Mouse (Mus musculus) right cerebral cortex, postnatal 36 days (tissue): ENCODE results near the gene Rgs9bp.

Source experiments
- DNase-seq, 2 experiments: peaks; one replicate each; pipeline ENCODE4 v3.0.0; 2022; ENCODE audit warnings: low spot score in 2 of 2, mixed read lengths in 1 of 2

Gene Rgs9bp

DNA sequence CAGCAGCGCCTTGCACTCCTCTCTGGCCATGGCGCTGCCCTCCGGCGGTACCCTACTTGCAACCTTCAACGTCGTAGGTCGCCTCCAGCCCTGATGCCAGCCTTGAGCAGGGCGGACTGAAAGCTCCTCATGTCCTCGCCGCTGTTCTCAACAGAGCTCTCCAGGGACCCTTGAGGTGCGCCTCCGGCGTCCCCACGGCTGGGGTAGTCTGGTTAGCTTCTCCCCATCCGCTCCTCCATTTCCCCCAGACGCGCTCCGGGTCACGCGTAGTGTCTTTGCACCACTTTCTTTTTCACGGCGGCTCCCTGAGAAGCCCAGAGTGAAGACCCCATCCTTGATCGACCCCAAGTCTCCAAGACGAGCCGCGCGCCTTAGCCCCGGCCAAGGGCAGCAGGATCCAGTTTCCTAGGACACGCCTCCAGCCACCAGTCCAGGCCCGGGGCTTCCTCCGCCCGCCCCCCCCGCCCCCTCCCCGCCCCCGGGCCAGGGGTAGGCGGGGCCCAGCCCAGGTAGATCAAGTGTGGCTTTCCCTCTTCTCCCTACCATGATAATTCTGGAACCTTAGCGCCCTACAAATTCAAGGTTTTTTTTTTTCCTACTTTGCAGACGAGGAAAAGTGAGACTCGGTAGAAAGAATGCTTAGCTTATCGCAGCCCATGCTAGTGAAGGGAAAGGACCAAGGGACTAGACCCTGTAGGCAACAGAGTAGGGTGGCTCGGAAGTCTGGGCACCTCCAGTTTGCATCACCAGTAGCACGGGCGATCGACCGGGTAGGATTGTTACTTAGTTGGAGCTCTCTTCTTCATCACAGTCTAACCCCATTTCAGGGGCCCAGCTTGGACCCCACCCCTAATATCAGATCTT lies at the start of gene Rgs9bp:
Rgs9bp (minus strand) TSS at position 392 of the 864 bp plus-strand sequence.
- DNase-seq = no peak

DNA sequence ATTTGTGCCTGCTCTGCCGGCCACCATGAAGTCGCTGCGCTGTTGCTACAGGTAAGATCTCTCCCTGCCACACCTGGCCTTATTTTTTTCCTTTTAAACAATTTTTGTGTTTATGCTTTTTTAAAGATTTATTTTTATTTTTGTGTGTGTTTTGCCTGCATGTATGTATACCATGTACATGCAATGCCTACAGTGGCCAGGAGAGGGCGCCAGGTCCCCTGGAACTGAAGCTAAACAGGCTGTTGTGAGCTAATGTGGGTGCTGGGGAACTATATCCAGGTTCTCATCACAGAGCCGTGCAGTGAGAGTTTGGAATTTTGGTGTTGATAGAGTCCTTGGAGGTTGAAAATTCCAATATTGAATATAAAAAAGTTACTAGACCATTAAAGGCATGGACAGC lies 43.1 kb upstream of the Rgs9bp start:
- no peak for DNase-seq

DNA sequence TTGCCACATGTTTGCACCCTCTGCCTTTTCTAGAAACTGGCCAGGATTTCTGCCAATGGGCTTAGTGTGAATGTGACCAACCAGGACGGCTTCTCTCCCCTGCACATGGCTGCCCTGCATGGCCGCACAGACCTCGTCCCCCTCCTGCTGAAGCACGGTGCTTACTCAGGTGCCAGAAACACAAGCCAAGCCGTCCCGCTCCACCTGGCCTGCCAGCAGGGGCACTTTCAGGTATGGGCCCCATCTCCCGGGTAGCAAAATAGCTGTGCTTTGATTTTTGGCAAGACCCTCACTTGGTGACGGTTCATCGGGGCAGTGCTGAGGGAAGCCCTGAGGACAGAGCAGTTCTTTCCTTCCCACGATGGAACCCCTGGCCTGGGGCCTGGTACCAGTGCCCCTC lies 42.0 kb upstream of the Rgs9bp start:
- no peak for DNase-seq

DNA sequence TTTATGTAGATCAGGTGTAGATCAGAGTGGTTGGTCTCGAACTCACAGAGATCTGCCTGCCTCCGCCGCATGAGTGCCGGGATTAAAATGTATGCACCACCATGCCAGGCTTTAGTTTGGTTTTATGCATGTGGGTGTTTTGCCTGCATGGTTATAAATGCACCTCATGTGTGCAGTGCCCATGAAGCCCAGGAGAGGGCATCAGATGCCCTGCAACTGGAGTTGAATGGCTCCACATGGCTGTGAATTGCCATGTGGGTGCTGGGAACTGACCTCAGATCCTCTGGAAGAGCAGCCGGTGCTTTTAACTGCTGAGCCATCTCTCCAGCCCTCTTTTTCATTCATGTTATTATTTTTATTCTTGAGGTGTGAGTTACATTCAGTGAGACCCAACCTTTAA lies 40.7 kb upstream of the Rgs9bp start:
- no peak for DNase-seq

DNA sequence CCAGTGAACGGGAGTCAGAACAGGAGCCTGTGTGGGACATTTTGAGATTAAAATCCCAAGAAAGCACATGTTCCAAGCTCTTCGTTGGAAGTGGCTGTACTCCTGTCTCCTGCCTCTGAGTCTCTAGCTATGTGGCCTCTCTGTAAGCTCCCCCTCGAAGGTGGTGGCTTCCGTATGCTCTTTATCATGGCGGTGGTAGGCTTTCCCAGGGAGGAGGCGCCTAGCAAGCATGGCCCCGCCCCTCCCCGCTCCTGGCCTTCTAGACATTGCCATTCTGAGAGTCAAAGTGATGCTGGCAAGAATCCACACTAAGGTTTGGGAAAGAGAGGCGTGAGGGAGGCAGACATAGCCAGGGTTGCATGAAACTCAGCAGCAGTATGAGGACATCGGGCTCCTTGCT lies 37.2 kb upstream of the Rgs9bp start:
- no peak for DNase-seq

DNA sequence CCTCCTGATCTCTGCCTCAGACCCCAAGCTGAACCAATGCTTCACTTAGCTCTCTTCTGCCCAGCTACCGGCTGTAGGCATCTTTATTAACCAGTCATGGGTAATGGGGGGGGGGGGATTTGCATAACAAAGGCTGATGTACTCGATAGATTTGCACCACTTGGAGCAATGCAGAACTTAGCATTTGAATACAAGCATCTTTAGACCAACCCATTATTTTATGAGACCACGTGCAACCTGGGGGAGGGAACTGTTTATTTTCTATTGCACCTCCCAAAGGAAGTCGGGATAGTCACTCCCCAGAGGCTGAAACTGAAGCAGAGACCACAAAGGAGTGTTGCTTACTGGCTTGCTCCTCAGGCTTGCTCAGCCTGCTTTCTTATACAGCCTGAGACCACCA lies 32.1 kb upstream of the Rgs9bp start:
- no peak for DNase-seq

DNA sequence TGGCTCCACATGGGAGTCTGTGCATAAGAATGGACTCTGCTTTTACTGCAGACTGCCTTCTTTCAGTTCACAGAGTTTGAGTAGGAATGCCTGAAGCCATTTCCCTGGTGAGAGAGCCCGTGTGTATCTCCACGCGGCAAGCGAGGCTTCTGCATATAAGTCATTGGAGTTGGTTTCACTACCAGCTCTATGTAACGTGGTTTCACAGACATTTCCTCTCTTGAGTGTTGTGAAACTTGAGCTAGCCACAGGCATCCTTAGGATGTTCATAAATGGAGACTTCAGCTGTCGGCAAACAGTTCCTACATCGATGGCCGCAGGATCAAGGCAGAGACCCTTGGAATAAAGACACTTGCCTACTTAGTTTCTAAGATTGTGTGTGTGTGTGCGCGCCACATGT lies 23.9 kb upstream of the Rgs9bp start:
- DNase-seq = no peak

DNA sequence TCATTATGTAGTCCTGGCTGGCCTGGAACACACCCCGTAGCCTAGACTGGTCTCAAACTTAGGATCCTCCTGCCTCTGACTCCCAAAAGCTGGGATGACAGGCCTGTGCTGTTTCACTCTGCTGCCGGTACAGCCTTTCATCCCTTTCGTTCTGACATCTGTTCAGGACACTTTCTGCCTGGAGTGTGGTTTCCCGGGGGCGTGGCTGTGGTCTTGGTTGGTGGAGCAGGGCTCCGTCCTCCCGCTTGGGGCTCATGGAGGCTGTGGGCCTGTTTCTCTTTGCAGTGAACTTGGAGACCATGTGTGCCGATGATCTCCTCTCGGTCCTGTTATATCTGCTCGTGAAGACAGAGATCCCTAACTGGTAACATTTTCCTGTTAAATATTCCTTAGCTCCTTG lies 21.4 kb upstream of the Rgs9bp start:
- no peak for DNase-seq

DNA sequence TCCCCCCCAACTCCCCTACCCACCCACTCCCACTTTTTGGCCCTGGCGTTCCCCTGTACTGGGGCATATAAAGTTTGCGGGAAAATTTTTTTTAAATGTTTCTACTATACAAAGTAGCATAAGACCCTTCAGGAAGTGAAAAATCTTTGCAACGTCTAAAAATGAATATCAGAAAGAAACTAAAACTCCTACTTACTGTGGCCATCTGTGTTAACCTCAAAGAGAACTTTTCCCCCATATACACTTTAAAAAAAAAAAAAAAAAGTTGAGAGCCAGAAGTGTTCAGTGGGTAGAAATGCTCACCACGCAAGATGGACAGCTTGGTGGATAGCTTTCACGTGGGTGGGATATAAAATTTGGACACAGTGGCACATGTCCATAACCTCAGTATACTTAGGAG lies 17.4 kb upstream of the Rgs9bp start:
- no peak for DNase-seq

DNA sequence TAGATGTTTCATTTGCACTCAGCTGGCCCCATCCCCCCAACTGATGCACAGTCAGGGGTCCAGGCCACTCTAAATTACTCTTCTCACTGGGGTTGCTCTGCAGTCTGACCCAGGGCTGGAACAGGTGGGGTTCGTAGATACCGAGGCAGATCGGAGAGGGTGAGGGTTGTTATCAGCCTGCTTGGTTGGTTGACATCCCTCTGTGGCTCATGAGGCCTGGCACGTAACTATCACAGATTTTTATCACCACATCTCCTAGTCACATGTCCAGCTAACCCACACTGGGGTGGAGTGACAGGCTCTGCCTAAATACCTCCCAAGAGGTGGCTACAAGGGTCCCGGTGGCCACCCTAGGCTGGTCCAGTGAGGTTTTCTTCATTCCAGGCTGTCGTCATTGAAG lies 15.7 kb upstream of the Rgs9bp start:
- DNase-seq = no peak

DNA sequence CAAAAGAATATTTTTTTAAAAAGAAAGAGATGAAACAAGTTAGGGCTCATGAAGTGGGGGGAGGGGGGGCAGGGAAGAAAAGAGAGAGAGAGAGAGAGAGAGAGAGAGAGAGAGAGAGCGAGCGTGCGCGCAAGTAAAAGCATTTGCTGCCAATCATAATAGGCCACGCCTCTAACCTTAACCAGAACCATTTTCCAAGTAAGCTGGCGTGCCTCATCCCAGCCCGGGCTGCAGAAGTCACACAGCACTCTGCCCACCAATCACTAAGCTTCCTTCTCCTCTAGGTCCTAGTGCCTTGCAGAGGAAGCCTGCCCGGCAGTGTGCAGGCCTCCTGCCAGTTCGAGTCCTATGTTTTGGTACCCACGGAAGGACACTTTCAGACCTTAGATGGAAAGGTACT lies 14.6 kb upstream of the Rgs9bp start:
- no peak for DNase-seq

DNA sequence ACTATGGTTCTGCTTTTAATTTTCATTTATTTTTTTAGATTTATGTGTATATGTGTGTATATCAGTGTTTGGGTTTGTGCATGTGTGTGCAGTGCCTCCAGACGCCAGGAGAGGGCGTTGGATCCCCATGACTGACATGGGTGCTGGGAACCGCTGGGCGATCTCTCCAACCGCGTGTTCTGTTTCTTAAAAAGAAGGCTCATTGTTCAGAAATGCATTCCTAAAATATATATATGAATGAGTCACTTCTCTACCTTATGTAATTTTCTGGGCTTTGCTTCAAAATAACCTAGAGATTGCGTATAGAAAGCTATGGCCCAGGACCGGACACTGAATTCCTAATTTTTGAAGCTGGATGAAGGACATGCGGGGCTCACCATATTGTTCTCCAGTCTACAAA lies 14.1 kb upstream of the Rgs9bp start:
- peak in 1 of 2 experiments; percentile 40 for DNase-seq

DNA sequence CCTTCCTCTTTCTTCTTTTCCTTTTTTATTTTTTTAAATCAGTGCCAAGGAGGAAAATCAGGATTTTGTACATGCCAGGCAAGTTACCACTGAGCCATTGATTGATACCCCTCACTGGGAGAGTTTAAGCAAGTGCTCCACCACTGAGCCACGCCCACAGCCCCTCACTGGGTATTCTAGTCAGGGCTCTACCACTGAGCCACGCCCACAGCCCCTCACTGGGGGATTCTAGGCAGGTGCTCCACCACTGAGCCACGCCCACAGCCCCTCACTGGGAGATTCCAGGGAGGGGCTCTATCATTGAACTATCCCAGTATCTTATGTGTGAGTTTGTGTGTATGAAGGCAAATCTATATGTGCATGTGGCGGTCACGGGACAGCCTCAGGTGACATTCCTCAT lies 8.9 kb upstream of the Rgs9bp start:
- no peak for DNase-seq

DNA sequence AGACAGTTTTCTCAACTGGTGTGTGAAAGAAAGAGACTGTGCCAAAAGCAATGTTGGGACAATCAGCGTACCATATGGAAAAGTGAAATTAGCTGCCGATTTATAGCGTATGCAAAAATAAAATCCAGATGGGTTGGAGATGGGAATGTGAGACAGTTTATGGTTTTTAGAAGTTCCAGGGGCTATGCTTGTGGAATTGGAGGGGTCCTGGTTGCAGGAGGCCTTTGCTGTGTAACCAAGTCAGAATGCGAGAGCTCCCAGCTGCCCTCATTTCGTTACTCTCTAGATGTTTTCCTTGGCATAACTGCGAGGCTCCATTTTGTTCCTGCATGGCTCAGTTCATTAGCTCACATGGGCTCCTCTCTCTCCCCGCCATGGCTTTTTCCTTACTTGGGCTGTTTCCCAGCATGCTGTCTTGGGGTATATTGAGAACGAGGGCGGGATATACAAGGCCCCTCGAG lies 5.4 kb upstream of the Rgs9bp start:
- DNase-seq = no peak

DNA sequence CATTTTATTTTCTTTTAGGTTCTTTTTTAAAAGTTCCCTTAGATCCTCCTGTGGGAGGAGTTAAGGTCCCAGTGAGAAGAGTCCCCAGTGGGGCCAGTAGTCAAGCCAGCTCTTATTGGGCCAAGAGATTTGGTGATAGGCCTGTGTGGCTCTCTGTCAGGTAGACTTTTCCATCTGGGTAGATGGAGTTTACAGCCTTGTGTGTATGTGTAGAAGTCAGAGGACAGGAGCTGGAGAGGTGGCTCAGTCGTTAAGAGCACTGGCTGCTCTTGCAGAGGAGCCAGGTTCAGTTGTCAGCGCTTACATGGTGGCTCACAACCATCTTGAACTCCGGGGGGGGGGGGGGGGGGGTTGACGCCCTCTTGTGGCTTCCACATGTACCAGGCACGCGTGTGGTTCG lies 4.1 kb upstream of the Rgs9bp start:
- no peak for DNase-seq

DNA sequence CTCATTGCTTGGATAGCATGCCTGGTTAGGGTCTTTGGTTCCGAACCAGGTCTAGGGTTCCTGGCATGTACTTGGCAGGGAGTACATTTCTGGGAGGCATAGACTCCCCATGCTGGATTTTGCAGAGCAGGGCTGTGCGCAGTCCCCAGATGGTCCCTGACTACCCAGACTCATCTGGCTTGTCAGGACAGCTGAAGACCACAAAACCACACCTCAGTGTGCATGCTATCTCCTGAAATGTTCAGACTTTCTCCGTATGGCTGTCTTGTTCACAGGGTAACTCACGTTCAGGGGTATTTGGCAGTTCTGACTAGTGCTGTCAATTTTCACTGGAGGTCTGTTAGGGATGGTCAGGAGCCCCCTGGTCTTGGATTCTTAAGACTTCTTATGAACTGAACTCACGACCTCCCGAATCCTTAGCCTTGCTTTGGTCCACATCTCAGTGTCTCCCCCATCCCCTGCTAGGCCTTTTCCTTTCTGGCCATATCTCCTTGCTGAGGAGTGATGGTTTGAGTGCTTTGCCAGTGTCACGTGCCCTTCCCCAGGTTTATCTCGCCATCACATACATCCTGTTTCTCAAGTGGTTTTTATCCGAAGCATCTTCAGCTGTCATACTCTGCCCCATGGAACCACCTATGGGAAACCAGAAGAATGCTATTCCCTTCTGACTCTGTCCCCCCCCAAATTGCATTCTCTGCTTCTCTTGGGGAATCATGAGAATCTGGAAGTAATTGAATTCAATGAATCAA lies 3.5 kb upstream of the Rgs9bp start:
- DNase-seq = no peak

DNA sequence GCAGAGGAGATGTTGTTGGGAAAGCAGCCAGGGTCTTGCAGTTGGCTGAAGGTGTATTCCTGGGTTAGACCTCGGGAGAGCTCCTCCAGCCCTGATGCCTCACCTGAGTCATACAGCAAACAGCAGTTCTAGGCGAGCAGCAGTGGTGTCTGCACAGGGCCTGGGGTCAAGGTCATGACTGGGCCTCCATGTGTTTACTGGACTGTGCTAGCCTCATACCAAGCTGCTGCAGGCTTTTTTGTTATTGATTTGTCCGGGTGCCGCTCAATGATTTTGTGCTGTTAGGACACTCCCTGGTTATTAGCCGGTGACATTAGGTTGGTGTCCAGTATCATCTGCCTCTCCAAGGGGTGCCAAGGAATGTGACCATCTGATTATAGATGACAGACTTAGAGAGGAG lies 2.3 kb upstream of the Rgs9bp start:
- DNase-seq = no peak

DNA sequence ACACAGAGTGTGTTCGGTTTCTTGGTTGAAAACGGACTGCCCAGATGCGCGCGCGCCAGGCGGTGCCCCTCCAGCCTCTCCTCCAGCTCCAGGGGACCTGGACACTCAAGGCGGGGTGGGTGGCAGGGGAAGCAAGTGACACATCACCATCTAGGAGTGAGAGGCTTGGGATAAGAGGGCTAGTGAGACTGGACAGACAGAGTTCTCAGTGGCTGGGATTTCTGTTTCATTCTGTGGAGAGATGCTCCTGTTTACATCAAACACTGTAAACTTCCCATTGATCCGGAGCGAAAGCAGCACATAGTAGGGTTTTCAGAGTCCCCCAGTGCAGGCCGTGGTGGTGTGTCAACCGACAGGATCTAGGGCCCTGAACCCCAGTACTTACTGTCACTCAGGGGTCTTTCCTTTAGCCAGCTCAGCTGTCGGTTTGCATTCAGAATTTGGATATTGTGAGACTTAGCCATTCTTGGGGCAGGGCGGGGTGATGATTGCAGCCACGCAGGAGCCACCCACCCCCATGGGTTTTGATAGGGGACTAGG lies 1.6 kb upstream of the Rgs9bp start:
- DNase-seq = no peak

DNA sequence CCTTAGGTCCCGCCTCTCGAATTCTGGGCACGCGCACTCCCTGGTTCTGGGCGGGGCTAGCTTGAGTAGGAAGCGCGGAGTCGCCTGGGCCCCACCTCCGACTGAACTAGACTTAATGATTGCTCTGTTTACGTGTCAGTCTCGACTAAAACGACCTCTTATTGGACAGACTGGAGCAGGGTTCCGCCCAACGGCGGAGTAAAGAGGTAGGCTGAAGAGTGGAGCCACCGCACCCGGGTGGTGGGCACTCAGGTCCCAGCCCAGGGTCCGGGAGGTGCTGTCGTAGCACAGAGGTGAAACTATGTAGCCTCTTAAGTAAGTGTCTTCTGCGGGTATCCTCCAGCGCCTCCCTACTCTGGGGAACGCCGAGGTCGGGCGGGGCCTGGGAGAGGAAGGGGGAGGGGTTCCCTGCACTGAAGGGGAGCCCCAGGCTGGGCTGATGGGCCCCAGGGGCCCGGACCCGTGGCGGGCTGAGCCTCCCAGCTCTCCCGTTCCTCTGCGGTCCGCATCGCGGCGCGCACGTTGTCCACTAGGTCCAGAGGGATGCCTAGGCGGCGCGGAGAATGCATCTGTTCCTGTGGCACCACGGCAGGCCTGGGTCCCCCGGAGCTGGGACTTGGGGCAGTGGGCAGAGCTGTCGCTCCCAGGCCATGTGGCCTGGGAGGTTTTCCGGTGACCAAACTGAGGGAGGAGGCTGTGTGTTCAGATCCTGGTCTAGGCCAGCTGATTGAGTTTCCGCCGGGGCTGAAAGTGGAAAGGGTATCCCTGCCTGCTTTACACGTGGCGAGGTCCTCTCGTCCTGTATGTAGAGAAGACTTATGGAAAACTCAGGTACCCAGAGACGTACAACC lies 898 bp upstream of the Rgs9bp start, which contains the start of gene Ankrd27:
Ankrd27 (plus strand) TSS at position 190 of the 851 bp plus-strand sequence.
- peak; percentile 94 to 97 for DNase-seq

DNA sequence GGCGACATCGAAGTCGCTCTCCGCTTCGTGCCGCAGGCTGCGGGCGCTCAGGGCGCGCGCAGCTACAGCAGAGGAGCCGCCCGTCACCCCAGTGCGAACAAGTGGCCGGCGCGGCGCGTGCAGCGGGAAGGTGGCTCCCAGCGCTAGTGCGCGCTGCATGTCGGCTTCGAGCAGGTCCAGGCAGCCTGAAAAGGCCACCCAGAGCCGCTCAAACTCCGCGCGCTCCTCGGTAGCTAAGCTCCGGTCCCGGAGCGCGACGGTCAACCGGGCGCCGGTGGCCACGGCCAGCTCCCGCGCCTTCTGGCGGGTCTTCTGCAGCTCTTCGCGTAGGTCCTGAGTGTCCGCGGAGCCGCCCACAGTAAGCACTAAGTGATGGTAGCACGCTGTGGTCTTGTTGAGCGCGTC lies 594 bp downstream of the Rgs9bp start:
- no peak for DNase-seq

DNA sequence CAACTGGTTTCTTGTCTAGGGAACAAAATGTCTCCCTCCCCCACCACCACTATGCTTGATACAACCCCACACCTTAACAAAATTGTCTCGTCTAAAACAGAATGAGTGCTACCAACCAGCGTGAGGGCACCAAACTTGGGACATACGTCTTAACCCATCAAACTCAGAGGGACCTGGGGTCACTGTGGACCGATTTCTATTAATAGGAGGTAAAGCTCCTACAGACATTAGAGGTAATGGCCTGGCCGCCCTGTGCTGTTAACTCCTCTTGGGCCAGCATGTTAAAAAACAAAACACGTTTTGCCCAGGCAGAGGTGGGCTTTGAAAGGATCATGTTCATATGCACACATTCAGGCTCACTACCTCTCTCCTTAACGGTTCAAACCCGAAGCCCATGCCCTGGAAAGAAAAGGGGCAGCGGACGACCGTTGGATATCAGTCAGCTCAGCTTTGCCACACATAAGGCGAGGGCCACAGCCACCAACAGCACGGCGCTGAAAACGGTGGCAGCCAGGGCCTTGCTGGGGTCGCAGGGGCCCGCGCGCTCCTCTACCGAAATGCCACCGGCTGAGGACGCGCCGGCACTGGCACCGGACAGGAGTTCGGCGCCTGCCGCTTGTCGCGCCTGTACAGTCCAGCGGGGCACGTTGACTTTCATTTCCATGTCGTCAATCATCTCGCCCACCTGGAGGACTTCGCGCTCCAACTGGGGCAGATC lies 1.2 kb downstream of the Rgs9bp start:
- DNase-seq = no peak
